Mouse (Mus musculus): Measurements from ENCODE around the gene Hipk3. TPM values are rescaled to one million over a fixed set of nuclear protein-coding genes. Genes with fewer than 3 reads are reported as not detected.

The Hipk3 gene
- polyA plus RNA-seq, 1 experiment from 2014 or later = 29.9 TPM

DNA sequence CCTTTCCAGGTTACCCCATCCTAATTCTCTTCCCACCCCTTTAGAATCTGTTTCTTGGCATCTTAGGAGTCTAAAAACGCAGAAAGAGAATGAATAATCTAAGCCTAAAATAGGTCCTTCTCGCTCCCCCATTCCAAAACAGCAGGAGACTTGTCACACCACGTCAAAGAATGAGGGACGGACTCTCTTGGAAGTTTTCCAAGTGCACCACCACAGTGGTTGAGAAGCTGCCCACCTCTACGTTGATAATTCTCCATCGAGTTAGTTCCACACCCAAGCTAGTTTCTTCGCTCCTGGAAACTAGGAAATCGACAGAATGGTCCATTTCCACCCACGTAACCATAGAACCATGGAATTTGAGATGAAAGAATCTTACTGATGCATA is 547 bp upstream of the Hipk3 start:
- H3K27ac ChIP-seq (replicated peaks) = peak overlapping the region; percentile 100
- peak overlapping the region; percentile 73 for H3K4me3 ChIP-seq
- ATAC-seq (ENCODE audit: extremely low read depth, insufficient number of reproducible peaks, low FRiP score, low TSS enrichment) = no peak
- no peaks in the 10 kb centered on the region for H3K36me3 ChIP-seq
- H3K27me3 ChIP-seq (replicated peaks) = no peaks in the 10 kb centered on the region
- H3K4me2 ChIP-seq = peak overlapping the region; percentile 81
- peaks cover 55% of the 10 kb centered on the region for H3K4me1 ChIP-seq
- no peaks in the 10 kb centered on the region for H3K9me3 ChIP-seq
- 10% methylated on average over 9 of the region's 9 CpGs for WGBS
- peak overlapping the region; percentile 100 for H3K9ac ChIP-seq

DNA sequence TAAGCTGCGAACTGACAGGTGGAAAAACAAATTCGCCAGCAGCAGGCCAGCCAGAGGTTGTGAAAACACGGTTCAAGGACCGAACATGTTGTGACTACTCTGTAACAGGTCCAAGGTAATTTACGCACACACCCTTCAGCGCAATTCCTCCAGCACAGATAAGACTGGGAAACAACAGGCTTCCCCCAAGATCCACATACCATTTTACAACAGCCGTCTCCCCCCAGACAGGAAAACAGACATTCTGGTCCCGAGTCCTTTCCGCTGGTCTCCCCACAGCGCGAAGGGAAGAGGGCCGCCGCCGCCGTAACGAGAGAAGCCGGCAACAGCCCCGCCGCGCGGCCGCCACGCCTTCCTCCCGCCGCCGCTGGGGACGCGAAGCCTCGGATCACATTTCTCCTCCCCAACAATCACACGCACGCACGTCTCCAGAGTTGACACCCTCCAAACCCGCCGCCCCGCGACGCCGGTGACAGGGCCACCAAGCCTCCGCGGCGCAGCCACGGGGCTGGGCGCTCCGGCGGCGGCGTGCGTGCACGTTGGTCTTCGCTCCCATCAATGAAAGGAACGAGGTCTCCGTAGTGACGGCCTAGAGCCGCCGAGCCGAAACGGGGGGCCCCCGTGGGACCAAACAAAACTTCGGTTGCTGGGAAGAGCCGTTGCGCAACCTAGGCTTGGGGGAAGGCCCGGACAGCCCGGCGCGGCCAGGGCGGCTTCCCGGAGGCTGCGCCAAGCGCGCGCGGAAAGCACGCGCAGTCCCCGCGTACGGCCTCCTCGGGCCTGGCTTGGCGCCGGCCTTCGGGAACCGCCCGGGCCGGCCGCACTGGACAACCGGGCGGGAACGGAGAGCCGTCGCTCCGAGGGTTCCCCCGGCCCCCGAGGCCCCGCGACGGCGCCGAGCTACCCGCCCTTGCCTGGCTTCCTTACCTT is 960 bp downstream of the Hipk3 start:
- peak overlapping the region; percentile 100 for H3K27ac ChIP-seq (replicated peaks)
- H3K4me1 ChIP-seq = peaks cover 64% of the 10 kb centered on the region
- H3K4me3 ChIP-seq = peak overlapping the region; percentile 73
- peak overlapping the region; percentile 81 for H3K4me2 ChIP-seq
- no peaks in the 10 kb centered on the region for H3K27me3 ChIP-seq (replicated peaks)
- peak; percentile 44; the same call in 1 of the 2 replicates for ATAC-seq (ENCODE audit: extremely low read depth, insufficient number of reproducible peaks, low FRiP score, low TSS enrichment)
- under 1% methylated on average over 95 of the region's 99 CpGs for WGBS
- H3K9ac ChIP-seq = peak overlapping the region; percentile 100
- H3K9me3 ChIP-seq = no peaks in the 10 kb centered on the region
- H3K36me3 ChIP-seq = no peaks in the 10 kb centered on the region

DNA sequence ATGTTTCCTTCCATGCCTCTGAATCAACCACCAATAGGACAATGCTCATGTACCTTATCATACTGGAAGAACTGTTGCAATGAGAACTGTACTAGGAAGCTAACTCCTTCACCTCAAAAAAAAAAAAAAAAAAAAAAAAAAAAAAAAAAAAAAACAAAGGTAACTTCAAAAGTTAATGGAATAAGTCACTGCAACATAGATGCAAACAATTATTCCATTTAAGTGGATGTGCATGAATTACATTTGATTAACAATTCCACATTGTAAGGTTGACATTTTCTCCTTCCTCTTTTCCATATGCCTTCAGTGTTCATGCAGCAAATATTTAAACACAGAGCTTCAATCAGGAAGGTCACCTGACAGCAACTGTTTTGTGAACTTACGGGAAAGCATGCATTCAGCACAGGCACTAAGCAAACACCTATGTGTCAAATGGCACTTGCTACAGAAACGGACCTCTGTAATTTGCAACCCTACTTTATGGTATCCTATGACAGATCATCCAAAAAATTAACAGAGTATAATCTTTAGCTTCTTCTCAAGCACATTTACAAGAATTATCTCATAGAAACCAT is 2.9 kb downstream of the Hipk3 start:
- Histone ChIP-seq H3K9me3 (no peaks in the 10 kb centered on the region), H3K27ac (replicated peaks) (peak overlapping the region; percentile 71), H3K4me3 (peak overlapping the region; percentile 45), H3K36me3 (no peaks in the 10 kb centered on the region), H3K27me3 (replicated peaks) (no peaks in the 10 kb centered on the region), H3K4me2 (peak overlapping the region; percentile 67), H3K9ac (peak overlapping the region; percentile 80), H3K4me1 (peaks cover 52% of the 10 kb centered on the region)
- ATAC-seq (ENCODE audit: extremely low read depth, insufficient number of reproducible peaks, low FRiP score, low TSS enrichment) = no peak
- WGBS = 35% methylated on average over 2 of the region's 2 CpGs

DNA sequence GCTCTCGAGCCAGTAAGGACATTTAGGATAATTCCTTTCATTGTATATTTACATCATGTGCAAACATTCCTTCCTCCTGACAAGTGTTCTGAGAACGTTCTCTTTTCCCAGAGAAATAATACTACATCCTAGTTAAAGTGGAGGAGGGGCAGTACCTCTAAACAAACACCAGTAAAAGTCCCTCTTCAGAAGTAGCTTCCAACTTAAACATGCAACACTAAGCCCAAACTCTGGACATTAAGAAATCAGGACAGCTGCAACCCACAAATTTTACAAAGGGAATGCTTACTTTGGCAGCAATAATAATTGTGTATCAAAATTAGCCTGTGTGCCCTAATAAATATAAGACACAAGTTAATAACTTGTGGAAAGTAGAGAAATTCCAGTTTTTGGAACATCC is 3.5 kb downstream of the Hipk3 start:
- Histone ChIP-seq H3K36me3 (no peaks in the 10 kb centered on the region), H3K9ac (peak overlapping the region; percentile 80), H3K4me2 (peak overlapping the region; percentile 67), H3K27ac (replicated peaks) (peak overlapping the region; percentile 45; the same call in 1 of the 2 replicates), H3K27me3 (replicated peaks) (no peaks in the 10 kb centered on the region), H3K4me1 (peaks cover 49% of the 10 kb centered on the region), H3K9me3 (no peaks in the 10 kb centered on the region), H3K4me3 (peak overlapping the region; percentile 26)
- no peak for ATAC-seq (ENCODE audit: extremely low read depth, insufficient number of reproducible peaks, low FRiP score, low TSS enrichment)
- WGBS = 39% methylated on average over 2 of the region's 2 CpGs

DNA sequence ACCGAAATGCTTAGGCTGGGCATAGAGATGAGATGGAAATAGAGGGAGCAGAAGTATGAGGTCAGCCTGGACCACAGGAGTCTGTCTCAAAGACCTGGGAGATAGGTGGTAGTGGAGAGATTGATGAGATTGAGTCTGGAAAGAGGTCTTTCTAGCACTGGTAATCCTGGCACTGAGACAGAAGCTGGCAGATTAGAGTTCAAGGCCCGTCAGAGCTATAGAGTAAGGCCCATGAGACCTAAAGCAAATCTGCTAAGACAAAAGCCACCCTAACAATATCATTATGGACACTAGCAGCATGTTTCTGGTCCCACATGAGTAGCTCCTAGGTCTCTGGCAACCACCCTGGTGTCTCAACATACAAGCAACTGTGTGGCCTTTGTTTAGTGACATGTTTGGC is 4.4 kb downstream of the Hipk3 start:
- no peak overlapping the region for H3K27ac ChIP-seq (replicated peaks)
- H3K4me3 ChIP-seq = no peak overlapping the region
- 87% methylated on average over 2 of the region's 2 CpGs for WGBS
- no peaks in the 10 kb centered on the region for H3K9me3 ChIP-seq
- no peaks in the 10 kb centered on the region for H3K27me3 ChIP-seq (replicated peaks)
- ATAC-seq (ENCODE audit: extremely low read depth, insufficient number of reproducible peaks, low FRiP score, low TSS enrichment) = no peak
- H3K36me3 ChIP-seq = no peaks in the 10 kb centered on the region
- no peak overlapping the region for H3K9ac ChIP-seq
- peaks cover 45% of the 10 kb centered on the region for H3K4me1 ChIP-seq
- no peak overlapping the region for H3K4me2 ChIP-seq

DNA sequence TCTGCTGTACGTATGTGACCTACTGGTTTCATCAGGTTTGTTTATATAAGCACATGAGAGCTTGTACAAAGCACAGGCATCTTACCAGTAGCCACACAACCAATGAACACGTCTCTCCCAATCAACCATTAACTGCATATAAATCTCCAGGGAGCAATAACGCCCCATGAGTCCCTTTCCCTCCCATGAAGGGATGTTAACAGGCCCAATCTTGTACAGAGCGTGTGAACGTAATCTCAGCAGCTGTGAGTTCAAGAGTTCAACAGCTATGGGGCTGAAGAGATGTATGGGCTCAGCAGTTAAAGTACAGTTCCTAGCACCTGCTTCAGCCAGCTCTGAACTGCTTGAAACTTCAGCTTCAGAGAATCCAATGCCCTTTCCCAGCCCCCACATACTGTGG is 9.8 kb downstream of the Hipk3 start:
- ATAC-seq (ENCODE audit: extremely low read depth, insufficient number of reproducible peaks, low FRiP score, low TSS enrichment) = no peak
- 0 out of 2 replicates have a peak overlapping the region, but pooled peaks have one; percentile 19 for H3K9ac ChIP-seq
- 29% methylated on average over 5 of the region's 5 CpGs for WGBS
- H3K9me3 ChIP-seq = no peaks in the 10 kb centered on the region
- no peak overlapping the region for H3K4me3 ChIP-seq
- peaks cover 3% of the 10 kb centered on the region; the same call in 1 of the 2 replicates for H3K36me3 ChIP-seq
- peak overlapping the region; percentile 5; the same call in 1 of the 2 replicates for H3K4me2 ChIP-seq
- H3K27me3 ChIP-seq (replicated peaks) = no peaks in the 10 kb centered on the region
- peak overlapping the region; percentile 26 for H3K27ac ChIP-seq (replicated peaks)
- H3K4me1 ChIP-seq = peaks cover 58% of the 10 kb centered on the region

DNA sequence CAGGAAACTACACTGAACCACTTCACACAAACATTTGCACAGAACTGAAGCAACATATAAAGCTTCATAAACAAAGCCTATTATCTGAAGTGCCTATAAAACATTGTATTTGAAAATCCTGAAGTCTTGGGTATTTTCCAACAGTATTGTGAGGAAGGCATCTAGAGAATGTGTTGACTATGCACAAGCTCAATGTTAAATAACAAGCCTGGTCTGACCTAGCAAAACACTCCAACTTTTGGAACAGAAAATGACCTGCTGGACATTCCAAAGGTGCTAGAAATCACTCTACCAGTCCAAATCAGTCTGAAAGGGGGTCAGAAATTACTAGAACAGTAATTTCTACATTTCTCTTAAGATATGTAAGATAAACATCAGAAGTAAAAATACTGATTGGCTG is 12.1 kb downstream of the Hipk3 start:
- no peak for ATAC-seq (ENCODE audit: extremely low read depth, insufficient number of reproducible peaks, low FRiP score, low TSS enrichment)
- Histone ChIP-seq H3K4me2 (no peak overlapping the region), H3K36me3 (peaks cover 3% of the 10 kb centered on the region; the same call in 1 of the 2 replicates), H3K4me3 (no peak overlapping the region), H3K4me1 (peaks cover 65% of the 10 kb centered on the region), H3K9ac (no peak overlapping the region), H3K27me3 (replicated peaks) (no peaks in the 10 kb centered on the region), H3K9me3 (no peaks in the 10 kb centered on the region), H3K27ac (replicated peaks) (no peak overlapping the region)

DNA sequence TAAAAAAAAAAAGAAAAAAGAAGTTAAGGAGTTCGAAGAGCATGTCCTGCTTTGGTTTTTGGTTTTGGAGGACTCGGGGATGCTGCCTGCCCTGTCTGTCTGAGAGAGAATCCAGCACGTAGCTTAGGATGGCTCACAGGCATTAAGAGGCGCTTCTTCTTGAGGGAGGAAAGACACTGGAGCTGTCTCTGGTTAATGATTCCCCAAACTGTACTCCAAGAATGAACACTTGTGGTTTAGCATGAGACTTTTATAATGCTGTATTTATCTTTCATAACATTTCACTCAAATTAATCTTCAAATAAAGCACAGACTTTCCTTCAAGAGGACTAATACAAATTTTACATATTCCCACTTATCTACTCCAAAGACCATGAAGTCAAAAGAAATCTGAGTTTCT is 15.2 kb downstream of the Hipk3 start:
- Histone ChIP-seq H3K4me3 (no peak overlapping the region), H3K4me2 (no peak overlapping the region), H3K27ac (replicated peaks) (no peak overlapping the region), H3K27me3 (replicated peaks) (no peaks in the 10 kb centered on the region), H3K9me3 (no peaks in the 10 kb centered on the region), H3K9ac (0 out of 2 replicates have a peak overlapping the region, but pooled peaks have one; percentile 4), H3K36me3 (peaks cover 3% of the 10 kb centered on the region; the same call in 1 of the 2 replicates), H3K4me1 (peaks cover 64% of the 10 kb centered on the region)
- WGBS = 77% methylated on average over 4 of the region's 4 CpGs
- no peak for ATAC-seq (ENCODE audit: extremely low read depth, insufficient number of reproducible peaks, low FRiP score, low TSS enrichment)

DNA sequence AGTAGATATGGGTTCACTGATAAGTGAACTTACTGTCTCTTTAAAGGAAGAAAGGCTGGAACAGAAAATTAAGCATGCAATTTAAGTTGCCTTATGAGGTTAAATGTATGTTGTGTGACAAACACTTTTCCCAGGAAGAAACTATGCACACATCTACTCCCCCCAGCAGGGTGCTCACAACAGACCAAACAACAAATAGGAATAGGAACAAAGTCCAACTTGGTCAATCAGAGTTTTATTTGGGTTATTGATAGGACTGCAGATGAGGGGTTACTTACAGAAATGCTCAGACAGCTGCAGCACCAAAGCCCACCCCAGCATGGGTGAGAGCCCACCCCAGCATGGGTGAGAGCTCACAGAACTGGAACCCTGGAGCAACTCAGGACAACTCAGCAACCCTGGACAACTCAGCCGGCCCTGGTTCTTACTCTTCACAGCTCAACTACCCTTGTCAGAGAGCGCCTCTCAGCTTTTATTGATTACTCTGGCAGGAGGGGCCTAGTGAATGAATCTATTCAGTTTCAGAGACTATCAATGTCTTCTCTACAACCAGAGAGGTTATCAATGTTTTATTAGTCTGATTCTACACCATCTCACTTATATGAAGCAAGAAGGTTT is 16.7 kb downstream of the Hipk3 start:
- no peaks in the 10 kb centered on the region for H3K27me3 ChIP-seq (replicated peaks)
- no peak overlapping the region for H3K27ac ChIP-seq (replicated peaks)
- no peak overlapping the region for H3K4me2 ChIP-seq
- H3K9ac ChIP-seq = no peak overlapping the region
- no peak for ATAC-seq (ENCODE audit: extremely low read depth, insufficient number of reproducible peaks, low FRiP score, low TSS enrichment)
- WGBS = 72% methylated on average over 2 of the region's 2 CpGs
- peaks cover 3% of the 10 kb centered on the region; the same call in 1 of the 2 replicates for H3K36me3 ChIP-seq
- peaks cover 64% of the 10 kb centered on the region for H3K4me1 ChIP-seq
- H3K4me3 ChIP-seq = no peak overlapping the region
- H3K9me3 ChIP-seq = no peaks in the 10 kb centered on the region

DNA sequence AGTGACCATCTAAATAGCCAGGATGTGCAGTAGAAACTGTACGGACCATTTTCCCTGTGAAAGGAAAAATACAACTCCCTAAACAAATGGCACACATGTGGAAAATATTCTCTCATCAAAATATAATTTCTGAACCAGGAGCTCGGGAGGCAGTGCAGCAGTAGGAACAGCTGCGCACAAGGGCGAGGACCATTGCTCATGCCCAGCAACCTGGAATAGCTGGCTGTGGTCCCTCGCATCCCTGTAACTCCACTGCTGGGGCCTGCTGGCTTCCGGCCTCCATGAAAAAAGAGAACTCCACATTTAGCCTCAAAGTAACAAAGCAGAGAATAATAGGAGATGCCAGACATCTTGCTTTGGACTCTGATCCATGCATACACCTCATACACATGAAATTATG is 22.2 kb downstream of the Hipk3 start:
- H3K27me3 ChIP-seq (replicated peaks) = no peaks in the 10 kb centered on the region
- peaks cover 68% of the 10 kb centered on the region for H3K4me1 ChIP-seq
- peaks cover 16% of the 10 kb centered on the region for H3K36me3 ChIP-seq
- no peaks in the 10 kb centered on the region for H3K9me3 ChIP-seq
- H3K9ac ChIP-seq = 0 out of 2 replicates have a peak overlapping the region, but pooled peaks have one; percentile 11
- H3K4me2 ChIP-seq = no peak overlapping the region; the same call in 1 of the 2 replicates
- 78% methylated on average over 6 of the region's 6 CpGs for WGBS
- peak overlapping the region; percentile 62 for H3K27ac ChIP-seq (replicated peaks)
- no peak overlapping the region for H3K4me3 ChIP-seq
- ATAC-seq (ENCODE audit: extremely low read depth, insufficient number of reproducible peaks, low FRiP score, low TSS enrichment) = no peak

DNA sequence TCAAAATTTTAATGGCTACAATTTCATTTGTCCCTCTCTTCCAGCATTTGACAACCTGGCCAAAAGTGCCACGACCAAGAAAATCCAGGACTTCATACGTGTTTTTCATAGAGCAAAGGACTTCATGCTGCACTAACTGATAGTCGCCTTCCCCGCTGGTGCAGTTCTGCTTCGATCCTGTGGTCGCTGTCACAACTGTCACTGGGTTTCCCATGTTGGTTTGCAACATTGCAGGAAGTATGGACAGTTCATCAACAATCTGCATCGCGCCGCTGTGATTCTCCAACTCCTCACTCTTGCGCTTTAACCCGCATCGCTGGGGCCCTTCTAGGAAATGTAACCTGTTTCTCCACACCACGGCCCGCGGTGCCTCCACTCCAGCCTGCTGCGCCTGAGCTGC is 23.1 kb downstream of the Hipk3 start:
- Histone ChIP-seq H3K36me3 (peaks cover 16% of the 10 kb centered on the region), H3K27ac (replicated peaks) (peak overlapping the region; percentile 96), H3K4me1 (peaks cover 77% of the 10 kb centered on the region), H3K9me3 (no peaks in the 10 kb centered on the region), H3K9ac (peak overlapping the region; percentile 62; the same call in 1 of the 2 replicates), H3K4me2 (0 out of 2 replicates have a peak overlapping the region, but pooled peaks have one; percentile 13), H3K4me3 (no peak overlapping the region), H3K27me3 (replicated peaks) (no peaks in the 10 kb centered on the region)
- 83% methylated on average over 16 of the region's 16 CpGs for WGBS
- ATAC-seq (ENCODE audit: extremely low read depth, insufficient number of reproducible peaks, low FRiP score, low TSS enrichment) = no peak
